Mouse (Mus musculus) subcutaneous adipose tissue, adult 2 months (tissue): Measurements from ENCODE around the gene Slc44a1. TPM values are rescaled to one million over a fixed set of nuclear protein-coding genes. Genes with fewer than 3 reads are reported as not detected.

Source experiments
- polyA plus RNA-seq: library from polyadenylated mRNA; depleted of rRNA; stranded (reverse); fragments of >200 nt; gene quantifications from 2 replicates; pipeline ENCODE4 v1.2.3, GENCODE M21; 2012; ENCODE audit warnings: low replicate concordance; rRNA removed

The Slc44a1 gene
- 45.8 and 68.6 TPM in 2 replicates for polyA plus RNA-seq

GRCm38 (mm10) chr4:53440010-53440815 is at the start of gene Slc44a1:
Gene Slc44a1 (plus strand): TSS chr4:53440413.

GRCm38 (mm10) chr4:53631316-53632010 is 191.2 kb downstream of the Slc44a1 start, which contains the start of gene Fsd1l:
Gene Fsd1l (plus strand): TSS chr4:53631471.

Other genes with a start within 250 kb of the Slc44a1 start
- gene Fsd1l, start 191.1 kb downstream of the Slc44a1 start, polyA plus RNA-seq, result 1.2 and 2.1 TPM in 2 replicates